Mouse (Mus musculus): Measurements from ENCODE around the gene Olfr90. TPM values are rescaled to one million over a fixed set of nuclear protein-coding genes. Genes with fewer than 3 reads are reported as not detected.

Olfr90 gene
- polyA plus RNA-seq, 1 experiment from 2014 or later = not detected

GRCm38 (mm10) chr17:37039127-37039894, 49.0 kb downstream of the Olfr90 start:
- no peak overlapping the region for H3K9ac ChIP-seq
- no peak overlapping the region for H3K4me3 ChIP-seq (replicated peaks)
- H3K9me3 ChIP-seq = no peaks in the 10 kb centered on the region
- H3K4me2 ChIP-seq (replicated peaks) = no peak overlapping the region
- H3K27me3 ChIP-seq (replicated peaks) = no peaks in the 10 kb centered on the region
- H3K36me3 ChIP-seq = no peaks in the 10 kb centered on the region
- H3K4me1 ChIP-seq (replicated peaks) = no peaks in the 10 kb centered on the region
- no peak for ATAC-seq
- WGBS = 74% methylated on average over 2 of the region's 2 CpGs
- H3K27ac ChIP-seq = no peak overlapping the region

Other genes with a start within 250 kb of the Olfr90 start
- 4.6 and 6.1 TPM in 2 replicates for gene Trim15, start 221.3 kb downstream of the Olfr90 start, polyA plus RNA-seq (2015; fragmentation: Nextera tagmentation; extraction: Ambion mirVana)
- 4.8 and 5.2 TPM in 2 replicates for gene Trim10, start 218.9 kb downstream of the Olfr90 start, polyA plus RNA-seq (2015; fragmentation: Nextera tagmentation; extraction: Ambion mirVana)
- 0.78 and 1.2 TPM in 2 replicates for gene Trim40, start 198.4 kb downstream of the Olfr90 start, polyA plus RNA-seq (2015; fragmentation: Nextera tagmentation; extraction: Ambion mirVana)
- gene Trim31, start 190.4 kb downstream of the Olfr90 start, polyA plus RNA-seq (2015; fragmentation: Nextera tagmentation; extraction: Ambion mirVana) = 43.1 and 47.6 TPM in 2 replicates
- gene Rnf39, start 145.6 kb downstream of the Olfr90 start, polyA plus RNA-seq (2015; fragmentation: Nextera tagmentation; extraction: Ambion mirVana) = 1.7 and 1.8 TPM in 2 replicates
- gene Ppp1r11, start 136.8 kb downstream of the Olfr90 start, polyA plus RNA-seq (2015; fragmentation: Nextera tagmentation; extraction: Ambion mirVana) = 95.4 and 99.5 TPM in 2 replicates
- 69.5 and 76.3 TPM in 2 replicates for gene Znrd1, start 129.9 kb downstream of the Olfr90 start, polyA plus RNA-seq (2015; fragmentation: Nextera tagmentation; extraction: Ambion mirVana)
- gene Znrd1as, start 129.9 kb downstream of the Olfr90 start, polyA plus RNA-seq (2015; fragmentation: Nextera tagmentation; extraction: Ambion mirVana) = 6.3 TPM in 2 replicates
- gene 2410137M14Rik, start 107.3 kb downstream of the Olfr90 start, polyA plus RNA-seq (2015; fragmentation: Nextera tagmentation; extraction: Ambion mirVana) = not detected in 2 replicates
- gene H2-M5, start 99.0 kb downstream of the Olfr90 start, polyA plus RNA-seq (2015; fragmentation: Nextera tagmentation; extraction: Ambion mirVana) = 0.24 and 0.28 TPM in 2 replicates
- gene Zfp57, start 87.3 kb downstream of the Olfr90 start, polyA plus RNA-seq (2015; fragmentation: Nextera tagmentation; extraction: Ambion mirVana) = 49.9 and 57.6 TPM in 2 replicates
- gene Mog, start 65.1 kb downstream of the Olfr90 start, polyA plus RNA-seq (2015; fragmentation: Nextera tagmentation; extraction: Ambion mirVana) = 0.13 and 0.14 TPM in 2 replicates
- gene Gabbr1, start 42.5 kb downstream of the Olfr90 start, polyA plus RNA-seq (2015; fragmentation: Nextera tagmentation; extraction: Ambion mirVana) = 6.0 and 7.6 TPM in 2 replicates
- gene Olfr91, start 9.8 kb upstream of the Olfr90 start, polyA plus RNA-seq (2015; fragmentation: Nextera tagmentation; extraction: Ambion mirVana) = not detected in 2 replicates
- gene Olfr92, start 31.6 kb upstream of the Olfr90 start, polyA plus RNA-seq (2015; fragmentation: Nextera tagmentation; extraction: Ambion mirVana) = not detected in 2 replicates
- gene Olfr93, start 73.0 kb upstream of the Olfr90 start, polyA plus RNA-seq (2015; fragmentation: Nextera tagmentation; extraction: Ambion mirVana) = not detected in 2 replicates
- not detected in 2 replicates for gene Ubd, start 105.4 kb upstream of the Olfr90 start, polyA plus RNA-seq (2015; fragmentation: Nextera tagmentation; extraction: Ambion mirVana)
- gene Olfr94, start 112.5 kb upstream of the Olfr90 start, polyA plus RNA-seq (2015; fragmentation: Nextera tagmentation; extraction: Ambion mirVana) = not detected in 2 replicates
- gene Olfr95, start 124.6 kb upstream of the Olfr90 start, polyA plus RNA-seq (2015; fragmentation: Nextera tagmentation; extraction: Ambion mirVana) = not detected in 2 replicates
- not detected in 2 replicates for gene Olfr96, start 131.6 kb upstream of the Olfr90 start, polyA plus RNA-seq (2015; fragmentation: Nextera tagmentation; extraction: Ambion mirVana)
- not detected in 2 replicates for gene Olfr97, start 148.8 kb upstream of the Olfr90 start, polyA plus RNA-seq (2015; fragmentation: Nextera tagmentation; extraction: Ambion mirVana)
- gene Olfr98, start 175.2 kb upstream of the Olfr90 start, polyA plus RNA-seq (2015; fragmentation: Nextera tagmentation; extraction: Ambion mirVana) = not detected in 2 replicates
- gene H2-M3, start 181.7 kb upstream of the Olfr90 start, polyA plus RNA-seq (2015; fragmentation: Nextera tagmentation; extraction: Ambion mirVana) = 4.8 and 4.9 TPM in 2 replicates
- 0.10 TPM in 1 of 2 replicates, not detected in the other for gene Olfr99, start 195.0 kb upstream of the Olfr90 start, polyA plus RNA-seq (2015; fragmentation: Nextera tagmentation; extraction: Ambion mirVana)
- not detected in 2 replicates for gene Olfr101, start 215.8 kb upstream of the Olfr90 start, polyA plus RNA-seq (2015; fragmentation: Nextera tagmentation; extraction: Ambion mirVana)
- gene Olfr102, start 228.6 kb upstream of the Olfr90 start, polyA plus RNA-seq (2015; fragmentation: Nextera tagmentation; extraction: Ambion mirVana) = not detected in 2 replicates

All from intestine, embryonic 15.5 days (tissue).